Mouse (Mus musculus) adrenal gland, postnatal 14 days (tissue): Measurements from ENCODE around the gene Tc2n. TPM values are rescaled to one million over a fixed set of nuclear protein-coding genes. Genes with fewer than 3 reads are reported as not detected.

Experiments
- total RNA-seq: library from RNA; stranded (reverse); gene quantifications from 2 replicates; pipeline ENCODE4 v1.2.3, GENCODE M21; 2021

Gene Tc2n
- total RNA-seq, 1 experiment from 2014 or later: 1.8 TPM

Other genes starting within 250 kb of the Tc2n start
- gene Fbln5, start 100.5 kb upstream of the Tc2n start, total RNA-seq: 57.7 and 60.3 TPM in 2 replicates
- 34.7 and 37.3 TPM in 2 replicates for gene Trip11, start 194.7 kb upstream of the Tc2n start, total RNA-seq
- 14.6 and 23.3 TPM in 2 replicates for gene Atxn3, start 239.7 kb upstream of the Tc2n start, total RNA-seq